Mouse (Mus musculus): Measurements from ENCODE around the gene Aox2. TPM values are rescaled to one million over a fixed set of nuclear protein-coding genes. Genes with fewer than 3 reads are reported as not detected.

Gene Aox2
- polyA plus RNA-seq, 1 experiment from 2014 or later, result 0.03 TPM

DNA sequence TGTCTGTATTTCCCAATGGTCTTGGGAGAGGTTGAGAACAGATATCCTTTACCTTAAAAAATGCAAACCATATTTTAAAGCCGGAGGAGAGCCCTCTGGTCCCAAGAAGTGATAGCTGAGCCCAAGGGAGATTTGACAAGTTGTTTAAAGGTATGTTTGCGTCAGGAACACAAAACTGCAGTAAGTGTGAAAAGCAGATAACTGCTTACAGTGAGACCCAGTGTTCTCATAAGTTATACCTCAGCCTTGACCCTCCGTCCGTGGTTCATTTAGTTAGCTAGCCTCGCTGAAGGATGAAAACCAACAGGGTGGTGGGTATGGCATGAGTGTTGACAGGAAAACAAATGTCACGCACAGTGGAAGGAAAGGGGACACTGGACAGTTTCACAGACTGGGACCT is 24.9 kb downstream of the Aox2 start:
- H3K27me3 ChIP-seq, result no peaks in the 10 kb centered on the region
- CTCF ChIA-PET, result no interaction called here
- POLR2A ChIA-PET, result no interaction called here
- ATAC-seq (no peak), DNase-seq (ENCODE audit: low read depth, low spot score) (no peak)
- TF ChIP-seq CTCF (IDR thresholded peaks at IDR 0.05), result no peak
- in situ Hi-C loops (cut with MboI; ENCODE audit: low pct_unique_long_range_greater_than_20kb), result no loop called here

DNA sequence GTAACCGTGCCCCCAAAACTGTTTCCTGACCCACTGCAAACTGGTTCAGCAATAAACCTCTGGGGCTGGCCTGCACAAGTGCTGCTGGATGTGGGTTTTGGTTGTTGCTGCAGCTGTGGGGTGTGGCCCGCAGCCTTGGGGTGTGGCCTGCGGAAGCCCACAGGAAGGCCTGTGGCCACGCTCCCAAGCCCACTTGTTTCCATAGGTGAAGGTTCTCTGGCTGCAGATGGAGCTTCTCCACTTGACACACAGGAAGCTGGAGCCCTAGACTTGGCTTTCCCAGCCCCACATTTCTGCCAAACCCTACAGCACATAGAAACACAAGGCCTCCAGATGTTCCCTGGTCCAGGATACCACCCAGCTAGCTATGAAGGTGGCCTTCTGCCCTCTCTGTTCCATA is 25.6 kb downstream of the Aox2 start:
- no peak for TF ChIP-seq CTCF (IDR thresholded peaks at IDR 0.05)
- ATAC-seq (no peak), DNase-seq (ENCODE audit: low read depth, low spot score) (no peak)
- in situ Hi-C loops (cut with MboI; ENCODE audit: low pct_unique_long_range_greater_than_20kb), result no loop called here
- ChIA-PET POLR2A (interaction anchor here (0.5 kb wide), 1 partner anchor 80 kb away, joined by 4 read pairs; no protein-coding TSS in a partner anchor), CTCF (no interaction called here)
- H3K27me3 ChIP-seq, result no peaks in the 10 kb centered on the region

DNA sequence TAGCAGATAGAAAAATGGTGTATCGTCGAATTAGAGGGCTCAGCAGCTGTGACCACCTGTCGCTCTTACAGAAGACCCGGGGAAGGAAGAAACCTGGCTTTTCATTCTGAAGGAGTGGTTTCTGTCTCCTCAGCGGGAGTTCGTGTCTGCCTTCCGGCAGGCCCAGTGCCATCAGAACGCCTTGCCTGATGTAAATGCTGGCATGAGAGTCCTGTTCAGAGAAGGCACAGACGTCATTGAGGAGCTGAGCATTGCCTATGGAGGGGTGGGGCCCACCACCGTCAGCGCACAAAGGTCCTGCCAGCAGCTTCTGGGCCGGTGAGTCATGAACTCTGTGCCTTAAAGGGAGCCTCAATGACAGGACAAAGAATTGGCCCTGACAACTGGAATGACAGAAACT is 26.2 kb downstream of the Aox2 start:
- no peak for TF ChIP-seq CTCF (IDR thresholded peaks at IDR 0.05)
- DNase-seq (ENCODE audit: low read depth, low spot score) (no peak), ATAC-seq (no peak)
- no peaks in the 10 kb centered on the region for H3K27me3 ChIP-seq
- in situ Hi-C loops (cut with MboI; ENCODE audit: low pct_unique_long_range_greater_than_20kb), result no loop called here
- POLR2A ChIA-PET, result no interaction called here
- CTCF ChIA-PET, result no interaction called here

DNA sequence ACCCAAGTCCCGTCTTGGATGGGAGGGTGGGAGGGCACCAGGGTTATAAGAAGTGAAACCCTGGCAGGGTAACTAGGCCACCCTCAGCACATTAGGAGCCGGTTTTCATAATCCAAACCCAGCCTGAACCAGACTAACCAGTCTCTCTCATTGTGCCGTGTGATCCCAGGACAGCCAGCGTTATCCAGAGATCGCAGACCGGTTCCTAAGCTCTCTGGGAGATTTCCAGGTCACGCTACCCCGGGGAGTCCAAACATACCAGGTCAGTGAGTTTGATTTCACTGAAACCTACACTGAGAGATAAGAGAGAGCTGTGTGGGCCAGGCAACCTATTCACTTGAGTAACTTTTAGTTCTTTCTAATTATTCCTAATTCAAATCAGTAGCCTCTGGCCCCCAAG is 29.1 kb downstream of the Aox2 start:
- ATAC-seq (no peak), DNase-seq (ENCODE audit: low read depth, low spot score) (no peak)
- H3K27me3 ChIP-seq, result no peaks in the 10 kb centered on the region
- in situ Hi-C loops (cut with MboI; ENCODE audit: low pct_unique_long_range_greater_than_20kb), result no loop called here
- POLR2A ChIA-PET, result no interaction called here
- TF ChIP-seq CTCF (IDR thresholded peaks at IDR 0.05), result no peak
- CTCF ChIA-PET, result interaction anchor here (0.9 to 2.0 kb wide), 2 partner anchors 11 to 24 kb away, joined by 3 to 6 read pairs; no protein-coding TSS in a partner anchor

DNA sequence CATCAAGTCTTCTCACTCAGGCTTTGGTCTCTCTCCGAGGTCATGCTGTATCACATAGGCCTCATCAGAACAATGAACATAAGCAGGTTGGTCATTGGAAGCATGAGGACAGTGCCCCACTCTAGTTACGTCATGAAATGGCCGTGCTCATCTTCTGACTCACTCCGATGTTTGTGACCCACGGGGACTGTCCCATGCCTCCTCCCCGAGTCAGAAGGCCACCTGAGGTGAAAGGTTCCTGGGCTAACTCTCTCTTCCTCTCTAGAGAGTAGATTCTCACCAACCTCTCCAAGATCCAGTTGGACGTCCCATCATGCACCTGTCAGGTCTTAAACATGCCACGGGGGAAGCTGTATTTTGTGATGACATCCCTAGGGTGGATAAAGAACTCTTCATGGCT is 30.5 kb downstream of the Aox2 start:
- ChIA-PET CTCF (interaction anchor here (1.0 kb wide), 1 partner anchor 12 kb away, joined by 3 read pairs; no protein-coding TSS in a partner anchor), POLR2A (interaction anchor here (1.1 kb wide), 1 partner anchor 22 kb away, joined by 3 read pairs; no protein-coding TSS in a partner anchor)
- no peak for TF ChIP-seq CTCF (IDR thresholded peaks at IDR 0.05)
- no peaks in the 10 kb centered on the region for H3K27me3 ChIP-seq
- in situ Hi-C loops (cut with MboI; ENCODE audit: low pct_unique_long_range_greater_than_20kb), result no loop called here
- ATAC-seq (no peak), DNase-seq (ENCODE audit: low read depth, low spot score) (no peak)

DNA sequence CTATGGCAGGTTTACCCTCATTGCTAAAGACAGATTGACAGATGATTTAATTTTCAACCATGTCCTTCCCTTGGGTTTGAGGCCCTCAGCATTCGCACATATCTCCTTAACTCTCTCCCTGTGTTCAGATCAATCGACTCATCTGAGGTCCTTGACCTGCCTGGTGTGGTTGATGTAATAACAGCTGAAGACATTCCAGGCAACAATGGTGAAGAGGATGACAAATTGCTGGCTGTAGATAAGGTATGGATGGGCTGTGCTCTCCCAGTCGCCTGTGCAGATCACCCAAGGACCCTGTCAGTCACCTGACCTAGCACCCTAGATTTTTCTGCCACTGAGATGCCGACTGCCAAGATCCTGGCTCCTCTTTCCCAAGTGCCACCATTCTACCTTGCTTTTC is 31.7 kb downstream of the Aox2 start:
- no peak for DNase-seq (ENCODE audit: low read depth, low spot score)
- ChIA-PET CTCF (no interaction called here), POLR2A (no interaction called here)
- no peaks in the 10 kb centered on the region for H3K27me3 ChIP-seq
- no peak for ATAC-seq
- no peak for TF ChIP-seq CTCF (IDR thresholded peaks at IDR 0.05)
- in situ Hi-C loops (cut with MboI; ENCODE audit: low pct_unique_long_range_greater_than_20kb), result no loop called here

DNA sequence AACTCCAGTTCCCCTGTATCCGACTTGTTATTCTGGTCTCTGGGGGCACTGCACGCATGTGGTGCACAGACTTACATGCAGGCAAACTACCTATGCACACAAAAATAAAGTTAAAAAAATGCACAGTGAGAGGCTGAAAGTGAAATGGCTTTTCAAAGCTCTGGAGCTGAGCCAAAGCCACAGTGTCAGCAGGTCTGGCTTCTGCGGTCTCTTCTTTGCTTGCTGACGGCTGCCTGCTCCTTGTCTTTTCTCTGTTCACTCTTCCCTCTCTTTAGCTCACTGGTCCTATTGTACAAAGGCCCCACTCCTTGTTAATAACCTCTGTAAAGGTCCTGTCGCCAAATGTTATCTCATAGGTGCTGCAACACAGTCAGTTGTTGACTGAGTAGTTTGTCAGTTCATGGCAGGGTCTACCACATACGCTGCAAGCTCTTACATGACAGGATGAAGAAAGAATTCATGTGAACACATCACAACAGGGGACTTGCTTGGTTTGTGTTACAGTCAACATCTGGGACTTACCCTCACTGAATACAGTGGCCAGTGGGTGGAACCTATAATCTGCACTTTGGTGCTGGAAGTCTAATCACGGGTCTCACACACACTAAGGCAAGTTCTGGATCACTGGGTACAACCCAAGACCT is 33.2 kb downstream of the Aox2 start:
- in situ Hi-C loops (cut with MboI; ENCODE audit: low pct_unique_long_range_greater_than_20kb), result no loop called here
- ChIA-PET CTCF (interaction anchor here (0.8 kb wide), 1 partner anchor 30 kb away, joined by 3 read pairs; no protein-coding TSS in a partner anchor), POLR2A (interaction anchor here (0.6 kb wide), 1 partner anchor 79 kb away, joined by 4 read pairs; no protein-coding TSS in a partner anchor)
- DNase-seq (ENCODE audit: low read depth, low spot score) (no peak), ATAC-seq (no peak)
- H3K27me3 ChIP-seq, result no peaks in the 10 kb centered on the region
- no peak for TF ChIP-seq CTCF (IDR thresholded peaks at IDR 0.05)

DNA sequence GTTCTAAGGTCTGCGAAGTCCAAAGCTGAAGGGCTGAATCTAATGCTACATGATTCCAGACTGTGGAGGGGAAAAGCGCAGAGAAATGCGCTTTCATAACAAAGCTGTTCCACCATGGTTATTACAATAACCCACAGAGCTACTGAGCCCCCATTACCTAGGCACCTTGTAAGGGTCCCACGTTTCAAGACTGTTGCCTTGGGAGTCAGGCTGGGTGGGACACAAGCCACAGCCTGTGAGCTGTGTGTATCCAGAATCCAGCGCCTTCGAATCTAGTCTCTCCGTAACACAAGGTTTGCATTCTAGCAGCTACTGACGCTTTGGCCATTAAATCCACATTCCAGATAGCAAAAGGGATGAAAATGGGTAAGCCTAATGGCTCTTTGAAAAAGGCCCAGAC is 35.0 kb downstream of the Aox2 start:
- CTCF ChIA-PET, result no interaction called here
- in situ Hi-C loops (cut with MboI; ENCODE audit: low pct_unique_long_range_greater_than_20kb), result no loop called here
- no peak for TF ChIP-seq CTCF (IDR thresholded peaks at IDR 0.05)

DNA sequence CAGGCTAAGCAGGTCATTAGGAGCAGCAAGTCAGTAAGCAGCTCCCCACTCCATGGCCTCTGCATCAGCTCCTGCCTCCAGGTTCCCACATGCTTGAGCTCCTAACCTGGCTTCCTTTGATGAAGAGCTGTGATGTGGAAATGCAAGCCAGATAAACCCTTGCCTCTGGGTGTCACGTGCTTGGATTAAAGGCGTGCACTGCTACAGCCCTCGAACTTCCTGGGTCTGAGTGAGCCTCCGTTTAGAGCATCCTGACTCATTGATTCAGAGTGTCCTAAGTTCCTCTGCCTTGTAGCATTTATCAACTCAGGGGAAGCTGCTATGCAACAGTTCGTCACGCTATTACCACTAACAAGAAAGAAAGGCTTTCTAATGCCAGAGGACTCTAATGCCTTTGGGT is 37.4 kb downstream of the Aox2 start:
- ChIA-PET CTCF (interaction anchor here (0.8 kb wide), 1 partner anchor 27 kb away, joined by 4 read pairs; no protein-coding TSS in a partner anchor), POLR2A (no interaction called here)
- in situ Hi-C loops (cut with MboI; ENCODE audit: low pct_unique_long_range_greater_than_20kb), result no loop called here
- DNase-seq (ENCODE audit: low read depth, low spot score), result no peak
- no peak for ATAC-seq
- TF ChIP-seq CTCF (IDR thresholded peaks at IDR 0.05), result no peak
- H3K27me3 ChIP-seq, result no peaks in the 10 kb centered on the region

More for the DNA sequence above, 35.0 kb downstream of the Aox2 start:
- ATAC-seq, result no peak
- H3K27me3 ChIP-seq, result no peaks in the 10 kb centered on the region
- POLR2A ChIA-PET, result no interaction called here
- no peak for DNase-seq (ENCODE audit: low read depth, low spot score)

DNA sequence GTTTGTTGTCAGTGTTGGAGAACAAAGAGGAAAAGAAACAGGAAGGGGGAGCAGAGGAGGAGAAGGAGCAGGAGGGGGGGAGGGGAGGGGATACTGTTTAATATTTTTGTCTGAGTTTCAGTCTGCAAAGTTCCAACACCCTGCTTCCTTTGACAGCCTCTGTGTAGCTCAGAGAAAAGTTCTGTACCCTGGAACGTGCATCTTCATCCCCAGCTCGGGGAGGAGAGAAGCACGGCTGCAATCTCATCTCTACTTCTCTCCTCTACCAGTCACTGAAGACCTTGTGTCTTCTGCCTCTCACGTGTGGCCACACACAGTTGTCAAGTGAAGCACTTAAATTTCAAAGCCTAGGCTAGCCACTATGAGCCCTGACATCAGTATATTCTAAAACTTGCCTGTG is 55.1 kb downstream of the Aox2 start:
- ATAC-seq, result no peak
- TF ChIP-seq CTCF (IDR thresholded peaks at IDR 0.05), result no peak
- in situ Hi-C loops (cut with MboI; ENCODE audit: low pct_unique_long_range_greater_than_20kb), result no loop called here
- ChIA-PET POLR2A (no interaction called here), CTCF (no interaction called here)
- no peak for DNase-seq (ENCODE audit: low read depth, low spot score)
- H3K27me3 ChIP-seq, result no peaks in the 10 kb centered on the region

DNA sequence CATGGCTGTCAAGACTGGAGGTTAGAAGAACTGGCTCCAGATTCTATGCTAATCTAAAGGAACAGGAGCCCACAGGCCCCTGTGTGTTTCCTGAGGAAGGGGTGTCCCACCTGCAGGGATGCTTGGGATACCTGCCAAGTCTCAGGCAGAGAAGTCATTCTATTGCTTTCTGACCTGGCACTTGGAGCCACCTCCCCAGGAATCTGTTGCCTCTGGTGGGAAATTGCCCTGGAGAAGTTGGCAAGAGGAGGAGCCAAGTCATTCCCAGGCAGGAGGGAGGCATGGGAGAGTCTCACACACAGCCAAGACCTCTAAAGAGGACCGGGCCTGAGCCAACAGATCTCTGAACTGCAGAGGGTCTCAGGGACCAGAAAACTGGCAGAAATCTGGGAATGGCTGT is 61.8 kb downstream of the Aox2 start:
- in situ Hi-C loops (cut with MboI; ENCODE audit: low pct_unique_long_range_greater_than_20kb), result no loop called here
- no peak for TF ChIP-seq CTCF (IDR thresholded peaks at IDR 0.05)
- no peak for ATAC-seq
- H3K27me3 ChIP-seq, result no peaks in the 10 kb centered on the region
- no peak for DNase-seq (ENCODE audit: low read depth, low spot score)
- POLR2A ChIA-PET, result no interaction called here
- CTCF ChIA-PET, result interaction anchor here (1.6 kb wide), 1 partner anchor 13 kb away, joined by 4 read pairs; no protein-coding TSS in a partner anchor

DNA sequence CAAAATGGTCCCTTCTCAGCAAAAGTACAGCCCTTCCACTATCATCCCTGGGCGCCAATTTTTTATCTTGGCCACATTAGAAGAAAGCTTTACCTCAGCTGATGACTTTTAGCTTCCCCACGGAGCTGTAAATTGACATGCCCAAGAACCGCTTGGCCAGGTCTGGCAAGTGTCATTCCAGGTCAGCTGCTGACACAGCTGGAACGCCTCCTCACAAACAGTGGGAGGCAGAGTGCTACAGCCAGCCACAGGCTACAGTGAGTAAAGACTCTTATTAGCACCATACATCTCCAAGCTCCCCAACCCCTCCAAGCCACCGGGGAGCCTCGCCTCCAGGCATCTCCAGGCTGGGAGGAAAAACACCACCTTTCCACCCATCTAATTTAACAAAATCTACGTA is 63.5 kb downstream of the Aox2 start:
- no peaks in the 10 kb centered on the region for H3K27me3 ChIP-seq
- ATAC-seq (no peak), DNase-seq (ENCODE audit: low read depth, low spot score) (no peak)
- in situ Hi-C loops (cut with MboI; ENCODE audit: low pct_unique_long_range_greater_than_20kb), result no loop called here
- CTCF ChIA-PET, result interaction anchor here (1.3 to 1.6 kb wide), 2 partner anchors 12 to 31 kb away, joined by 3 to 4 read pairs; no protein-coding TSS in a partner anchor
- POLR2A ChIA-PET, result no interaction called here
- TF ChIP-seq CTCF (IDR thresholded peaks at IDR 0.05), result no peak

Data from Patski (cell line).